Mouse (Mus musculus) erythroblast, embryonic 14.5 days (primary cell): ENCODE results near the gene Rbfox3.

ENCODE experiments used
- GATA1 ChIP-seq: IDR thresholded peaks from 2 replicates; pipeline ENCODE4 v1.6.1; 2012; ENCODE audit warnings: low read length, inconsistent platforms, mixed read lengths
- TAL1 ChIP-seq: IDR thresholded peaks from 3 replicates; pipeline ENCODE4 v1.6.1; 2012; ENCODE audit warnings: low read length, inconsistent platforms, mixed read lengths

- TF ChIP-seq TAL1, result no peak
- no peak for TF ChIP-seq GATA1
These were observed 370.9 kb downstream of the Rbfox3 start for GRCm38 (mm10) chr11:118540411-118541026.
